Mouse (Mus musculus) MEL (cell line): ENCODE results near the gene Gfy.

Experiments used
- BHLHE40 ChIP-seq: IDR thresholded peaks from 2 replicates; pipeline ENCODE4 v1.6.1; 2012; ENCODE audit warnings: low read depth, mild to moderate bottlenecking, inconsistent platforms, low read length, improper control_type of control experiment, borderline replicate concordance
- CTCF ChIP-seq, 3 experiments: IDR thresholded peaks in 2 of 3; conservative IDR thresholded peaks in 1 of 3; 2 replicates each; pipeline ENCODE4 v1.5.1; 2011 to 2012; ENCODE audit warnings: low read length in 3 of 3, low read depth in 2 of 3, mild to moderate bottlenecking in 2 of 3, improper control_type of control experiment in 1 of 3, inconsistent platforms in 1 of 3, mixed read lengths in 1 of 3, moderate library complexity in 1 of 3; ENCODE audit not compliant: control insufficient read depth in 1 of 3, insufficient read depth in 1 of 3, poor library complexity in 1 of 3, severe bottlenecking in 1 of 3
- EP300 ChIP-seq, 2 experiments: IDR thresholded peaks; 2 replicates each; pipeline ENCODE4 v1.6.1; 2011; ENCODE audit warnings: improper control_type of control experiment in 2 of 2, low read length in 2 of 2, low read depth in 1 of 2, mild to moderate bottlenecking in 1 of 2
- KAT2A ChIP-seq: conservative IDR thresholded peaks from 2 replicates; pipeline ENCODE4 v1.6.1; 2012; ENCODE audit warnings: low read depth, low read length, improper control_type of control experiment, inconsistent platforms
- MAX ChIP-seq: IDR thresholded peaks from 2 replicates; pipeline ENCODE4 v1.6.1; 2011; ENCODE audit warnings: low read length, improper control_type of control experiment
- POLR2A ChIP-seq, 2 experiments: IDR thresholded peaks; 2 replicates each; pipeline ENCODE4 v1.6.1; 2011 to 2012; ENCODE audit warnings: low read length in 2 of 2, mild to moderate bottlenecking in 2 of 2, control low read depth in 1 of 2, improper control_type of control experiment in 1 of 2, low read depth in 1 of 2, moderate library complexity in 1 of 2; ENCODE audit not compliant: control insufficient read depth in 1 of 2, insufficient read depth in 1 of 2, poor library complexity in 1 of 2
- RAD21 ChIP-seq: IDR thresholded peaks from 2 replicates; pipeline ENCODE4 v1.6.1; 2011; ENCODE audit warnings: mild to moderate bottlenecking, low read depth, low read length, improper control_type of control experiment
- RCOR1 ChIP-seq: IDR thresholded peaks from 2 replicates; pipeline ENCODE4 v1.6.1; 2012; ENCODE audit warnings: low read depth, mild to moderate bottlenecking, inconsistent platforms, low read length, improper control_type of control experiment
- USF2 ChIP-seq, 2 experiments: IDR thresholded peaks; 2 replicates each; pipeline ENCODE4 v1.6.1; 2011 to 2012; ENCODE audit warnings: improper control_type of control experiment in 2 of 2, low read length in 2 of 2, borderline replicate concordance in 1 of 2, inconsistent platforms in 1 of 2, low read depth in 1 of 2, mild to moderate bottlenecking in 1 of 2; ENCODE audit not compliant: insufficient read depth in 1 of 2
- ZMIZ1 ChIP-seq: IDR thresholded peaks from 2 replicates; pipeline ENCODE4 v1.6.1; 2012; ENCODE audit warnings: low read depth, mild to moderate bottlenecking, inconsistent platforms, low read length, improper control_type of control experiment, moderate library complexity

GRCm38 (mm10) chr7:45155590-45155989 lies 23.8 kb downstream of the Gfy start:
- TF ChIP-seq RAD21 = no peak
- no peak for TF ChIP-seq KAT2A
- TF ChIP-seq USF2 (IDR thresholded peaks at IDR 0.05; ENCODE audit: borderline replicate concordance in 1 of 2, insufficient read depth in 1 of 2, low read depth in 1 of 2, low read length in 2 of 2) = no peak
- TF ChIP-seq CTCF (IDR thresholded peaks at IDR 0.05 in 2 of 3, conservative IDR thresholded peaks at IDR 0.05 in 1 of 3; ENCODE audit: control insufficient read depth in 1 of 3, insufficient read depth in 1 of 3, low read depth in 2 of 3, low read length in 3 of 3, poor library complexity in 1 of 3, severe bottlenecking in 1 of 3) = no peak
- TF ChIP-seq ZMIZ1 = peak; percentile 81; the same call in 1 of the 2 replicates
- no peak for TF ChIP-seq MAX
- TF ChIP-seq BHLHE40 = no peak
- no peak for TF ChIP-seq EP300 (IDR thresholded peaks at IDR 0.05; ENCODE audit: low read depth in 1 of 2, low read length in 2 of 2)
- TF ChIP-seq RCOR1 = no peak
- TF ChIP-seq POLR2A (IDR thresholded peaks at IDR 0.05; ENCODE audit: control insufficient read depth in 1 of 2, insufficient read depth in 1 of 2, low read depth in 1 of 2, low read length in 2 of 2, poor library complexity in 1 of 2) = peak in 1 of 2 experiments; percentile 80; a peak in 2 of 4 replicates
